Mouse (Mus musculus): Measurements from ENCODE around the gene 2200002D01Rik. TPM values are rescaled to one million over a fixed set of nuclear protein-coding genes. Genes with fewer than 3 reads are reported as not detected.

Gene 2200002D01Rik
- total RNA-seq, 1 experiment from 2014 or later = not detected

DNA sequence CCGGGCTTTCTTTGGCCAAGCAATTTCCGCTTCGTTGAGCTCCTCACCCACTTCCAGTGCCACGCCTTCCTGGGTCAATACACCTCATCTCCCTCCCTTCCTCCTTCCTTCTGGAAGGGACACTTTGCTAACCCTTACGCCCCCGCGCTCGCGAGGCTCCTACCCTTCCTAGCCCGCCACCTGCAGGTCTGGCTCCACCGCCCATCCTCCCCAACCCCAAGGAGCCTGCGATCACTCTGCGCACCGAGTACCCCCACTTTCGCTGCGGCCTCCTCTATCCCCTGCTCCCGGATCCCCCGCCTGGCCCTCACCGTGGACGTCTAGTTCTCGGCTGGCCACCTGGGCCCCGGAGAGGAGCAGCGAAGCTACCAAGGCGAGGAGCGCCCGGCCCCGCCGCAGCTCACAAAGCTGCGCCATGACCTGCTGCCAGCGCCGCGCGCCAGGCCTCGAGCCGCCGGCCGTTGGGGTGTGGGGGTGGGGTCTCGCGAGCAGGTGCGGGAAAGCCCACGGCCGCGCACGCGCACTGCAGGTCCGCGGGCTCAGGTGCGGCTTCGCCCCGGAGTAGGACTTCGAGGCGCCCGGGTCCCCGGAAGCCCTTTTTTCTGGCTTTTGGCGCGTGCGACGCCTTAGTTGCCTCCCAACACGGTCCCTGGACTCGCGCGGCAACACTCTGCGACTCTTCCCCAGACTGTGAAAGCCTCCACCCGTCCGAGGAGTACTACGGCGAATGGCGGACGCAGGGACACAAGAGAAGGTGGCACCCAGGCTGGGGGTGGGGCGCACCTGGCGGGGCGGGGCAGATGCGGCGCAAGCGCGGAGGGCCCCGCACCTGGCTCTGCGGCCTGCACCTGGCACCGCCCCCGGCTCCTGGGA, 33.2 kb upstream of the 2200002D01Rik start, which contains the start of gene Spint2:
Gene Spint2 (minus strand): TSS at position 712 of the 873 bp plus-strand sequence.
- ATAC-seq (replicated peaks; ENCODE audit: insufficient number of reproducible peaks, low FRiP score, low TSS enrichment, poor library complexity, severe bottlenecking) = peak; percentile 25; the same call in 1 of the 2 replicates

DNA sequence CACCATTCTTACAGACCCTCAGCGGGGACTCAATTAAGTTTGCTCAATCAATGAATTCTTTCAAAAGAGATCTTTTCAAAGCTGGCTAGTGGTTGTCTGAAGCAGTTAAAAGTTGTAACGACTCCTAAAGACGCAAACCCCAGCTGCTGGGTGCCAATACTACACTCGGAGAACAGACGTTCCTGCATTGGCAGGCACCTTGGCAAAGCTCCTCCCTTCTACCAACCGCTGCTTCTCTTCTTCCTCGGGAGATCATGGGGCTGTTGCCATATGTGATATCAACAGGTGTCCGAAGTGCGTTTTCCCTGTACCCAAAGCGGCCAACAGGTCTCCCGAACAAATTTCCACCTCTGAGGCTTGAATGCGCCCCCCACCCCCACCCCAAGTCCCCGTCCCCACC, 32.5 kb upstream of the 2200002D01Rik start:
- ATAC-seq (replicated peaks; ENCODE audit: insufficient number of reproducible peaks, low FRiP score, low TSS enrichment, poor library complexity, severe bottlenecking) = no peak

DNA sequence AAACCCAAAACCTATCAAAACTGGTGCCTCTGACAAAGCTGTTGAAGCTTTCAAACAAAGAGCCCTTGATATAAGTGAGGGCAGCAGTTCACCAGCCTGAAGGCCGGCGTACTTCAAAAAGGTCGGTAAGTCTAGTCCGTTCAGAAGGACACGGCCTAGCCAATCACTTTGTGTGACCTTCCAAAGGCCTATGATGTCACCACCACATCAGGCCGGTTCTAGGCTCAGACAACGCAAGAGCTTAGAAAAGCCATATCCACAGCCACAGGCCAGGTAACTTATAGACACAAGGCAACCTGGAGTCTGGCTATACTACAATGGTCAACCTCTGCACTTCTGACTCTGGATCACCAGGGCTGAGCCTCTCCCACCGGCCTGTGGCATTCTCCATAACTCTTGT, 31.7 kb upstream of the 2200002D01Rik start:
- ATAC-seq (replicated peaks; ENCODE audit: insufficient number of reproducible peaks, low FRiP score, low TSS enrichment, poor library complexity, severe bottlenecking) = no peak

DNA sequence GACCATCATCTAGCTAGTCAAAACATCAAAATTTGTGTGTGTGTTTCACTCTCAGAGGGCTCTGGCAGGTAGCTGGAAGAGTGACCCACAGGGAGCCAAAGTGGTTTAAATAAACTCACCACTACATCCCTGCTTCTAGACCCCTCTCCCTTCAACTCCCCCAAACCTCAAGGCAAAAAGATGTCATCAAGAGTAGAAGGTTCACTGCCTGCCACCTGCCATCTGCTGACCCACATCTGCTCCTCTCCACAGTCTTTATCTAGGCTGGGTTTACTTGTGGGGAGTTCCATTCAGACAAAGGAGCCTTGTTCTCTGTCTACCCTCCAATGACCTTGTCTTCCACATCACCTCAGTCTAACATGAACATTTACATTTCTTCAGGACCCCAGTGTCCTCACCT, 31.0 kb upstream of the 2200002D01Rik start:
- ATAC-seq (replicated peaks; ENCODE audit: insufficient number of reproducible peaks, low FRiP score, low TSS enrichment, poor library complexity, severe bottlenecking) = no peak

DNA sequence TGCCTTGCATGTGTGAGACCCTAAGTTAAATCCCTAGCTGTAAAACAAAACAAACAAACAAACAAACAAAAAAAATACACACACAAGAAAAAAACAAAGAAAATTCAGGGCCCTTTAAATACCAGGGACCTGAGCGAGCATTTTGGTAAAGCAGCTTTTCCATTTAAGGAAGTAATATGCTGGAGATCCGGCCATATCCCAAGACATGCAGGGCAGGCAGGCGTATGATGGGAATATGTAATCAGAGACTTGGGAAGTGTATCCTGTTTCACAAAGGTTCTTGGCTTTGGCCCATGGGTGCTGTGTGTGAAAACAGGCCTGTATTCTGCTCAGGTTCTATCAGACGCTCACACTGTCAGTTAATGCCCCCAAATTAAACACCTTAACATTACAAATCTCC, 29.2 kb upstream of the 2200002D01Rik start:
- no peak for ATAC-seq (replicated peaks; ENCODE audit: insufficient number of reproducible peaks, low FRiP score, low TSS enrichment, poor library complexity, severe bottlenecking)

DNA sequence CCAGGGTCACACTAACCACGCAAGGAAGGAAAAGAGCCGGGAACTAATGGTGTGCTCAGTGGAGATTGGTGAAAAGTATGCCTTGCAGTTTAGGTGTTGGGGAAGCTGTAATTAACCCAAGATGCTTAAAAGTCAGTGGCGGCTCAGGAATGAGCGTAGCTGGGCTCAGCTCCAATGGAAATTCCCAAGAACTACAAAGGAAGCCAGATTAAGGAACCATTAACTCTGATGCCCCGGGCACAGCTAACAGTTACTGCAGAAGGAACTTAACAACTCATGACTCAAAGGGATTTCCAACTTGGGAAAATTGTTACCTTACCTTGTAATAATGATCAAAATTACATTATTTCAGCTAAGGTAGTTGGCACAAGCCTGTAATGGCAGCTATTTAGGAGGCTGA, 28.4 kb upstream of the 2200002D01Rik start:
- no peak for ATAC-seq (replicated peaks; ENCODE audit: insufficient number of reproducible peaks, low FRiP score, low TSS enrichment, poor library complexity, severe bottlenecking)

DNA sequence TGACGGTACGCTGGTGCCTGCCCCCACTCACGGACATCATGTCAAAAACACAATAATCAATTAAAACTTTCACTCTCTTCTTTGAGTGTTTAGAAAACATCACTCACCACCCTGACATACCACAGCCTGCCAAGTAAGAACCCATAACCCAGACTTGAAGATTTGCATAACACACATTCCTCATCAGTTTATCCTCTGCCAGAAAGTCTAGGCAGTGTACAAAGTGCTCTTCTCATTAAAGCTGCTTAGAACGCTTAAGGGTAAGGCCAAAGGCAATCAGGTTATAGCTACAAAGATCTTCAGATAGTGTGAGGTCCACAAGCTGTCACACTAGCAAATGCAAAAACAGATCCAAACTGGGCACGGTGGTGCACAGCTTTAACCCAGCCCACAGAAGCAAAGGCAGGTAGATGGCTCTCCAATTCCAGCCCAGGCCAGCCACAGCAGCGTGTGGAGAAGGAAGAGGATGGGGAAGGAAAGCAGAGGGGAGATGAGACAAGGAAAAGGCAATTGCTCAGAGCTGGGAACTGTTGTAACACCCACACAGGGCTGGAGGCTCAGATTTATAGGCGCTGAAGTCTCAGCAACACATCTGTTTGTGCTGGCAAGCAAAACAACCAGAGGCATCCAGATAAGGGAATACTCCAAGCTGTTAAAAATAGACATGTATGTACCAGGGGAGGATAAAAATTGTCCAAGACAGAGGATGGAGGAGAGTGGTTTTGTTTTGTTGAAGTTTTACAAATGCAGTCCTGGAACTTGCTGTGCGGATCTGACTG, 23.6 kb upstream of the 2200002D01Rik start:
- ATAC-seq (replicated peaks; ENCODE audit: insufficient number of reproducible peaks, low FRiP score, low TSS enrichment, poor library complexity, severe bottlenecking) = no peak

DNA sequence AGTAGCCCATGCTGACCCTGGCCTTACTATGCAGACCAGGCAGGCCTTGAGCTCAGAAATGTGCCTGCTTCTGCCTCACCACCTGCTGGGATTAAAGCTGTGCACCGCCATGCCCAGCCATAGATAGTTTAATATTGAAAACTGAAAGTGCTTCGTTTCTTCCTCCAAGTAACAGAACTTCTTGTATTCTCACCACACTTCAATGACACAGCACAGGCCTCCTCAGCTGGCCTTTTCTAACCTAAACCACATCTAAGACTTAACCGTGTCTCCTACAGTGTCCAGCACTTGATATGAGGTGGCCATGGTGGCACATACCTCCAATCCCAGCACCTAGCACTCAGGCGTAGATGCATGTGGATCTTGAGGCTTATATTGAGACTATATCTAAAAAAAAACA, 22.2 kb upstream of the 2200002D01Rik start:
- ATAC-seq (replicated peaks; ENCODE audit: insufficient number of reproducible peaks, low FRiP score, low TSS enrichment, poor library complexity, severe bottlenecking) = no peak

DNA sequence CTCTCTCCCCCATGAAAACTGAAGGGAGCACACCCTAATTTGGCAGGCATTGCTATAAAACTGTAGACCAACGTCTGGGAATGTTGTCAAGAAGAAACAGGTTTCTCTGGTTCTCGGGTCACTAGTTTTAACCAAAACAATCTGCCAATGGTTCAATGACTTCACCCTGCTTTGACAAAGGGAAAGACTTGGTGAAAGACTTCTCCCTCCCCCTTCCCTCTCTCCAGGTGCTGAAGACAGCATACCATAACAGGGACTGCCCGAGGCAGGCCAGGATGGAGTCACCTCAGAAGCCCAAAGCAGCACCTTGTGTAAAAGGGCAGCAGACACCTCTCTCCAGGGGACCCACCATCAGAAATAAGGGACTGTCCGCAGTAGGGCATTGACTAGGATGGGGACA, 18.7 kb upstream of the 2200002D01Rik start:
- no peak for ATAC-seq (replicated peaks; ENCODE audit: insufficient number of reproducible peaks, low FRiP score, low TSS enrichment, poor library complexity, severe bottlenecking)

DNA sequence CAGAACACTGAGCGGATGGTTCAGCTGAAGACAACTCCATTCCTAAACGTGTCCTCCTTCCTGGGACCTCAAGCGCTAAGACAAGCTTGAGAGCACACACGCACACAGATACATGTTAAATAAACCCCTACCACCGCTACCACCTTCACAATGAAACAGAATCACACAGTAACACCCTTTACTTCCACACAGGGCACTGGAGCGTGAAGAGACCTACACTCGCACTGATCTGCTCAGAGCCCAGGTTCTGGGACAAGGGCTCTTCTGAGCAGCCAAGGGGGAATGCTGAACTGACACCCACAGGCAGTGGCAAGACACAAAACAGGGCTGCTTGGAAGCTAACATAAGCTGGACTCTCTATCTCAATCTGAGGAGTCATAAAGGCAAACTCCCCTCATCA, 17.4 kb upstream of the 2200002D01Rik start:
- ATAC-seq (replicated peaks; ENCODE audit: insufficient number of reproducible peaks, low FRiP score, low TSS enrichment, poor library complexity, severe bottlenecking) = no peak

DNA sequence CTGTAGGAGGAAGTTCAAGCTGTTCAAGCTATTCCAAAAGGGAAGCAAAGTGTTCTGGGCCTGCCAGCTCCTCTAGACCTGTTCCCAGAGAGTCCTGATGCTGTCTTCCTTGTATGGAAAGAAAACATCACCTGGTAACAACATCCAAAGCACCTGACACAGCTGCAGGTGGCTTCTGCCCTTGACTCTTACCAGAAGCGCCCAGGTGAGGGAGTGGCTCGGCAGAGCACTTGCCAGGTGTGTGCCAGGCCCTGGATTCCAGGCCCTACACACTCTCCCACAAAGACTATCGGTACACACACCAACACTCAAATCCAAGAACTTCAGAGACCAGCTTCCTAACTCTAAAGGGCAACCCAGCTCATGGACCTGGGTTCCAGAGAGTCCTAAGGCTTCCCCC, 15.6 kb upstream of the 2200002D01Rik start:
- no peak for ATAC-seq (replicated peaks; ENCODE audit: insufficient number of reproducible peaks, low FRiP score, low TSS enrichment, poor library complexity, severe bottlenecking)

DNA sequence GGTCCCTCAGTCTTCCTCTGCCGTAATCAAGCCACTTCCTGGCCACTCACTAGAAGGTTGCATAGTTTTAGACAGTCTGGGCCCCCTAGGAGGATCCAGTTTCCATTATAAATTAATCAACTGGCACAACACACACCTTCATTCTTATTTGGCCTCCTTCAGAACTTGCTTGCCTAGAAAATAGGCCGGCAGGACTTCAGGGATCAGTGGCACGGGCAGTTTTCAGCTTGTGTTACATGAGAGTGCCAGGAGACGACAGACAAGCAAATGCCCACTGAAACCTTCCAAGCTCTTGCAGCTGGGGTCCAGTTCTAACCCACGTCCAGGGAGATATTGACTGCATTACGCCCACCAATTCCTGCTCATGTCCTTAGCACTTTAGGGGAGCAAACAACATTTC, 13.9 kb upstream of the 2200002D01Rik start:
- ATAC-seq (replicated peaks; ENCODE audit: insufficient number of reproducible peaks, low FRiP score, low TSS enrichment, poor library complexity, severe bottlenecking) = no peak

DNA sequence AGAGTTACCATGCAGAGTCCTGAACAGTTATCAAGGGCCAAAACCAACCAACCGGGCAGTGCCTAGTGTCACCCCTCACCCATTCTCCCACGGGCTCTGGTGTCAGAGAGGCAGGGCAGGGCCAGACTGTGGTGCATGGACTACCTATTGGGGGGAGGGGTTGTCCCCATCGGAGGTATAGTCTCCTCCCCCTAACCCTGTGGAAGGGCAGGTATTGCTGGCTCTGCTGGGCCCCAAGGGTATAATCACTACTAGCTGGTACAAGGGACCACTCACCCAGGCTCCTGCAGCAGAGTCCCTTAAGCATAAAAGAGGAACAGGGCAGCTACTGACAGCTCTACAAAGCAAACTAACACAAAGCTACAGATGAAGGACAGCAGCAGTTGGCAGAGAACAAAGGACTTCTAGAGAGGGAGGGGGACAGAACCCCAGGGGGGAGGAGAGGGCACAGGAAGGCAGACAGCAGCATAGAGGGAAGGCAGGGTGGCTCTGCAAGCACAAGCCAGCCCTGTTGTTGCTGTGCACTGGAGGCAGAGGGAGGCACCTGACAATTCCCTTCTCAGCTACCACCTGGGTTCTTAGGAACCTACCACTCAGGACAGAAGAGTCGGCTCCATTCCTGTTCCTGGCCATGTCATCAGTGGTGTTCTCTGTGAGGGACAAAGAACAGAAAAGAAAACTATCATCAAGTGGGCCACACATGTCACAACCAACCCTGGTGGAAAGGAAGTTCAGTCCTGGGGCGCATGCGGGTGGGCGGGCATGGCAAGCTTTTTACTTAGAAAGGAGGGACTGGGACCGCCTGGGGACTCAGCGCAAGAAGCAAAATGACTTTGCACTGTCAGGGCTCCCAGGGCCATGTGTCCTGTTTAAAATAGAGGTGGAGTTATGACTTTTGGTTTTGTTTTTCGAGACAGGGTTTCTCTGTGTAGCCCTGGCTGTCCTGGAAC, 11.8 kb upstream of the 2200002D01Rik start:
- no peak for ATAC-seq (replicated peaks; ENCODE audit: insufficient number of reproducible peaks, low FRiP score, low TSS enrichment, poor library complexity, severe bottlenecking)

DNA sequence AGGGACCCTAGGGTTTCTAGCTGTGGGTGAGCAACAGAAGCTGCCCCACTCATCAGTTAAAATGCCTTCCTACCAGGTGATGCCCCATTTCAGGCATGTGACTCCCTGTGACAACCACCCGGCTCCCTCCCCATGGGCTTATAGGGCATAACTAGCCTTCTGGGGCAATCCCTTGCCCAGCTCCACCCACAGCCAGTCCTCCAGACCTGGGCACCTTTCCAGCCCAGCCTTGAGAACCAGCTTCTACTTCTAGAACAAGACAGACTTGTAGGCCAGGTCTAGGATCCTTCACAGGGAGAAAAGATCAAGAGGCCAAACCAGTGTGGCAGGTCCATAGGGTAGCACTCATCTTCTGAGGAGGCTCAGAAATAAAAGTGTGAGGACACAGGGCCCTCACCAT, 9.1 kb upstream of the 2200002D01Rik start:
- no peak for ATAC-seq (replicated peaks; ENCODE audit: insufficient number of reproducible peaks, low FRiP score, low TSS enrichment, poor library complexity, severe bottlenecking)

DNA sequence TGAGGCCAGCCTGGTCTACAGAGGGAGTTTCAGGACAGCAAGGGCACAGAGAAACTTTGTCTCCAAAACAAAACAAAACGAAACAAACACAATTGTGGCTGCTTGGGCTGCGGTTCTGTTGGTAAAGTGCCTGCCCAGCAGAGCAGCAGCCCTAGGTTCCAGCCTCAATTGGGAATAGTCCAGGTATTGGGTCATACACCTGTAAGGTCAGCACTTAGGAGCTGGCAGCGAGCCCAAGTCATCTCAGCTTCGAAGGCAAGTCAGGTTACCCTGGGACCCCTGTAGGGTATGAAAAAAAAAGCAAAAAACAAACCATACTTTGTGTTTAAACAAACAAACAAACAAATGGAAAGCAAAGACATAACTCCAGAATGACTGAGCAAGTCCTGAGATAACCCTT, 7.6 kb upstream of the 2200002D01Rik start:
- no peak for ATAC-seq (replicated peaks; ENCODE audit: insufficient number of reproducible peaks, low FRiP score, low TSS enrichment, poor library complexity, severe bottlenecking)

DNA sequence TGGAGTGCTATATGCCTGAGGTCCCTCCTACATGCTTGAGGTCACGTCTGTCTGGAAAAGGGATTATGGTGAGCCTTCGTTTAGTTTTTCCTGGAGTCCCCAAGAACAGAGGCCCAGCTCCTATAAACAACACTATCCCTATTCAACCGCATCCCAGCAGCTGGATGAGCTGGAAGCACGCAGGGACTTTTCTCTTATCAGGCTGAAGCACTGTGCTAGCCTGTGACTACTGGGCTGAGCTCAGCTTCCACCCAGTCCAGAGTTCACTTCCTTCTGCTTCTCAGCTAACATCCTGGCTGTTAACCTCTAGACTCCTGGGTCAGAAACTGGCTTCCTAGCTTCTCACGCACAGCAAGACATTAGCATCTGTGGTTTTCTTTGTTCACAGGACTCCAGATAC, 5.6 kb upstream of the 2200002D01Rik start:
- ATAC-seq (replicated peaks; ENCODE audit: insufficient number of reproducible peaks, low FRiP score, low TSS enrichment, poor library complexity, severe bottlenecking) = no peak

DNA sequence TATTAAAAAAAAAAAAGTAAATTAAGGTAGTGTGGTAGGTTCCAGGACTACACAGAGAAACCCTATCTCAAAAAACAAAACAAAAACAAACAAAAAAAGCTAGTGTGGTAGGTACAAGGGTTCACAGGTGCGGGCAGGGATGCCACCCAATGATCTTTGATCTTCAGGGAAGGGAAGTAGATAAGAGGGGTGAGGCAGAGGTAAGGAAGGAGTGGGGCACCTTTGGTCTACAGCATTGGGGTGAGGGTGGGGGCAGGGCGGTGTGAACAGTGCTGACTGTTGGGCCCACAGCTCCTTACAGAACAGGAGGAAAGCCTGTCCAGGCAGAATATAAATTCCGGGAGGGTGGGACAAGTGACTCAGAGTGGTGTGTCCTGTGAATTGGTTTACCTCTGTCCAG, 2.9 kb upstream of the 2200002D01Rik start:
- no peak for ATAC-seq (replicated peaks; ENCODE audit: insufficient number of reproducible peaks, low FRiP score, low TSS enrichment, poor library complexity, severe bottlenecking)

DNA sequence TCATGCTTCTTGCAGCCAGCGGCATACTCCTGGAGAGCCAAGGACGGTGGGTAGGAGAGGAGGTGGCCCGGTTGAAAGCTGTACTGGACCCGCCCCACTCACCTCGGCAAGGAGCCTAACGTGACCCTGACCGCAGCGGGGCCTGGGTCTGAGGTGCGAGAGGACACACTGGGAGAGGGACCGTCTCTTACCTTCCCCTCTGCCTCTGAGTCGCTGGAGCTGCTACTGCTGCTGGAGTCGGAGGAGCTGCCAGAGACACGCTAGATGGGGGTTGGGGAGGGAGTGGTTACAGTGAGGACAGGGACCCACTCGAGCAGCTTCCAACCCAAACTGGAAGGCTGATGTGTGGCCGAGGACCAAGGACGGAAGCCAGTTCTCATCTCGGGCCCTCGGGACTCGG, 560 bp downstream of the 2200002D01Rik start:
- no peak for ATAC-seq (replicated peaks; ENCODE audit: insufficient number of reproducible peaks, low FRiP score, low TSS enrichment, poor library complexity, severe bottlenecking)

DNA sequence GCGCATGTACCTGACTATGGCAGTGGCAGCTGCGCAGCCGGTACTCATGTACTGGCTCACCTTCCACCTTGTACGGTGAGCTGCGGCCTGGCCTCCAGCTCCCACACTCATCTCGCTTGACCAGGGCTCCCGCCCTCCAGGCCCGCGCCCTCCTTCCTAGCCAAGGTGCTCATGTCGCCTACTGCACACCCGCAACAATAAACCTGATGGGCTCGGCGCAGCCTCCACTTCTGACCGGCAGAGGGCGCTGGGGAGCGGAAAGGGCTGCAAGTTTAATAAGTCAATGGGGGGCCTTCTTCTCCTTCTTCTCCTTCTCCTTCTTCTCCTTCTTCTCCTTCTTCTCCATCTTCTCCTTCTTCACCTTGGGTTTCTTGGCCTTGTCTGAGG, 959 bp downstream of the 2200002D01Rik start:
- 0 out of 2 replicates have a peak, but pooled peaks have one; percentile 40 for ATAC-seq (replicated peaks; ENCODE audit: insufficient number of reproducible peaks, low FRiP score, low TSS enrichment, poor library complexity, severe bottlenecking)
